Mouse (Mus musculus): ENCODE results near the gene Psmc1.

- no peak for TF ChIP-seq CTCF (IDR thresholded peaks at IDR 0.05; ENCODE audit: low read depth)
- no peak for TF ChIP-seq EP300 (IDR thresholded peaks at IDR 0.05; ENCODE audit: low read depth)
Measured at GRCm38 (mm10) chr12:100090750-100091149, 19.2 kb upstream of the Psmc1 start.
